In the genomic region with DNA sequence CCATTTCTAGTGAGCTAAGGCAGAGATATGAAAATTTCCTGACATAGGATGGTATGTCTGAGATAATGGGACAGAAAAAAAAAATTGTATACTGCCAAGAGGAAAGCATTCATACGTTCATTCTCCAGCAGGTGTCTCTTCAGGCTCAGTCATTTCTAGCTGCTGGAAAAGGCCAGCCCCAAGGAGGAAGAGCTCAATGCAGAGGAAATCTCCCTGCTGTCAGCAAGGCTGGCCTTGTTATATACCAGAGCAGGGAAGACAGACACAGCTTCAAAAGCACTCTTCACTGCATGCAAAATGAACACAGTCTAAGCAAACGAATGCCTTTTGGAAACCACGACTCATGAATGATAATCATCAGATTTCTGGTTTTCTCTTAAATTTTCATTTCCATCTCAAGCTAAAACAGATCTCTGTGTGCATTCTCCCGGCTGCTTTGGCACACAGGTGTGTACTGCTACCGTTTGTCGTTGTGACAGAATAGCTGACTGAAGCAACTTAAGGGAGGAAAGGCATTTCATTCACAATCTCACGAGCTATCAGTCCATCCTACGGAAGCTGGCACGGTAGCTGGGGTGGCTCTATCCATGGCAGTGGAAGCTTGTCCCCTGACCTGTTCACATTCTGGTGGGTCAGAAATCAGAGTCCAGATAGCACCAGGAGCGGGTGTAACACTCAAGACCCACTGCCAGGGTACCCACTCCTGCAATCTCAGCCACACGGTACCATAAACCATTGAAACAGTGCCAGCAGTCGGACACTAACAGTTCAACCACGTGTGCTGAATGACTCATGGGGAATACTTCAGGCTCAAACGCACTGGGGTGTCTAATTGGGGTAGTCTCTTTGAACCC, we compare ENCODE assay signal across 9 mouse cellular contexts.
DNase-seq lines count a peak whose midpoint lies in the region; ATAC-seq and TF ChIP-seq lines count a peak whose summit lies in the region.
"Had no signal": no experiment of that assay in that cellular context is flagged by ENCODE, and none has a peak within 500 bp of the region (broad histone marks: within the 10 kb centered on the region; RNA-seq: fewer than 3 reads in every experiment).

No protein-coding gene starts in this region.

- no peak for TF ChIP-seq EP300 in liver, postnatal 0 days (IDR thresholded peaks at IDR 0.05; ENCODE audit: low read depth)

- H3K36me3 ChIP-seq in neural tube, embryonic 11.5 days (ENCODE audit: control insufficient read depth, insufficient read depth, low read length): no peaks in the 10 kb centered on the region
- no peaks in the 10 kb centered on the region for H3K36me3 ChIP-seq in hindbrain, embryonic 13.5 days
- no peaks in the 10 kb centered on the region for H3K36me3 ChIP-seq in liver, postnatal 0 days (replicated peaks; ENCODE audit: insufficient read depth, low read length)

- no peaks in the 10 kb centered on the region for H3K27me3 ChIP-seq in neural tube, embryonic 11.5 days (ENCODE audit: control insufficient read depth, insufficient read depth, low read length)
- no peaks in the 10 kb centered on the region for H3K27me3 ChIP-seq in hindbrain, embryonic 13.5 days
- H3K27me3 ChIP-seq in liver, postnatal 0 days (ENCODE audit: insufficient read depth, low read length): no peaks in the 10 kb centered on the region

- no peak overlapping the region for H3K9ac ChIP-seq in neural tube, embryonic 11.5 days (ENCODE audit: low read length)
- H3K9ac ChIP-seq in hindbrain, embryonic 13.5 days: no peak overlapping the region
- no peak overlapping the region for H3K9ac ChIP-seq in liver, postnatal 0 days (replicated peaks)
- H3K9ac ChIP-seq: liver, embryonic 14.5 days had no signal

- TF ChIP-seq CTCF in liver, postnatal 0 days (IDR thresholded peaks at IDR 0.05; ENCODE audit: low read depth): 0 out of 2 replicates have a peak, but pooled peaks have one; percentile 14

- no peak overlapping the region for H3K27ac ChIP-seq in neural tube, embryonic 11.5 days (ENCODE audit: low read depth, low read length)
- H3K27ac ChIP-seq in hindbrain, embryonic 13.5 days: 0 out of 2 replicates have a peak overlapping the region, but pooled peaks have one; percentile 8
- no peak overlapping the region for H3K27ac ChIP-seq in liver, postnatal 0 days (ENCODE audit: low read depth)
- H3K27ac ChIP-seq: liver, embryonic 14.5 days had no signal

- no peaks in the 10 kb centered on the region for H3K9me3 ChIP-seq in neural tube, embryonic 11.5 days (ENCODE audit: control insufficient read depth, low read length)
- no peaks in the 10 kb centered on the region for H3K9me3 ChIP-seq in hindbrain, embryonic 13.5 days
- H3K9me3 ChIP-seq in liver, postnatal 0 days (ENCODE audit: low read length): no peaks in the 10 kb centered on the region; the same call in 1 of the 2 replicates

- H3K4me3 ChIP-seq in neural tube, embryonic 11.5 days (ENCODE audit: low read depth, low read length): no peak overlapping the region
- H3K4me3 ChIP-seq in hindbrain, embryonic 13.5 days: no peak overlapping the region
- no peak overlapping the region for H3K4me3 ChIP-seq in liver, postnatal 0 days (ENCODE audit: low read depth, low read length)

- peak; percentile 2 for DNase-seq in adrenal gland, adult 2 months
- no peak for DNase-seq in adrenal gland, adult 8-10 months
- DNase-seq in neural tube, embryonic 11.5 days (ENCODE audit: low spot score): peak; percentile 42
- no peak for DNase-seq in neural tube, embryonic 10.5 days (ENCODE audit: extremely low spot score, low spot score)
- no peak for DNase-seq in liver, postnatal 0 days
- DNase-seq in ovary, postnatal 36 days (ENCODE audit: low spot score): no peak
- no peak for DNase-seq in c-Kit-positive CD71-positive TER-119-positive erythroid progenitor cells, embryonic 14.5 days (ENCODE audit: low spot score)

- ATAC-seq in neural tube, embryonic 11.5 days (ENCODE audit: insufficient read depth, low FRiP score, low TSS enrichment): no peak
- peak; percentile 85 for ATAC-seq in hindbrain, embryonic 13.5 days (ENCODE audit: low FRiP score)
- no peak for ATAC-seq in liver, postnatal 0 days

- H3K4me2 ChIP-seq in neural tube, embryonic 11.5 days (ENCODE audit: low read depth): no peak overlapping the region
- H3K4me2 ChIP-seq in hindbrain, embryonic 13.5 days: no peak overlapping the region
- H3K4me2 ChIP-seq in liver, postnatal 0 days (ENCODE audit: low read depth, low read length): no peak overlapping the region

- WGBS in neural tube, embryonic 11.5 days: 81% methylated on average over 14 of the region's 14 CpGs
- WGBS in hindbrain, embryonic 13.5 days: 78% methylated on average over 14 of the region's 14 CpGs
- 65% methylated on average over 14 of the region's 14 CpGs for WGBS in liver, postnatal 0 days (ENCODE audit: insufficient replicate concordance)

- no peaks in the 10 kb centered on the region for H3K4me1 ChIP-seq in neural tube, embryonic 11.5 days (ENCODE audit: control insufficient read depth, insufficient read depth, low read length)
- no peaks in the 10 kb centered on the region for H3K4me1 ChIP-seq in hindbrain, embryonic 13.5 days (replicated peaks)
- no peaks in the 10 kb centered on the region for H3K4me1 ChIP-seq in liver, postnatal 0 days (ENCODE audit: insufficient read depth)

Comparison
In these comparisons a context has a peak if more than half of its experiments do, and no peak if none do; other contexts are left out.
1. DNase-seq: peak in adrenal gland, adult 2 months (single experiment) and neural tube, embryonic 11.5 days (single experiment); none in adrenal gland, adult 8-10 months (single experiment), neural tube, embryonic 10.5 days (single experiment), liver, postnatal 0 days (single experiment), ovary, postnatal 36 days (single experiment) and c-Kit-positive CD71-positive TER-119-positive erythroid progenitor cells, embryonic 14.5 days (single experiment).